ENCODE assay signal across 19 mouse cellular contexts in genomic region chr4:63542209-63542608, GRCm38 (mm10). TPM values are rescaled to one million over a fixed set of nuclear protein-coding genes. Genes with fewer than 3 reads are reported as not detected.
DNase-seq lines count a peak whose midpoint lies in the region; ATAC-seq and TF ChIP-seq lines count a peak whose summit lies in the region.
"Had no signal": no experiment of that assay in that cellular context is flagged by ENCODE, and none has a peak within 500 bp of the region (broad histone marks: within the 10 kb centered on the region; RNA-seq: fewer than 3 reads in every experiment).

No protein-coding gene starts in this region.

- H3K4me3 ChIP-seq in cerebellum, adult 2 months (replicated peaks; ENCODE audit: insufficient read depth, low read depth, low read length) = no peak overlapping the region
- no peak overlapping the region for H3K4me3 ChIP-seq in heart, postnatal 0 days (ENCODE audit: low read depth, low read length)
- H3K4me3 ChIP-seq: erythroblast, embryonic 14.5 days; liver, embryonic 15.5 days; midbrain, embryonic 15.5 days; neural tube, embryonic 12.5 days; stomach, embryonic 15.5 days had no signal

- H3K9me3 ChIP-seq in heart, postnatal 0 days (replicated peaks; ENCODE audit: control insufficient read depth, low read length) = no peaks in the 10 kb centered on the region
- H3K9me3 ChIP-seq: liver, embryonic 15.5 days; midbrain, embryonic 15.5 days; neural tube, embryonic 12.5 days; stomach, embryonic 15.5 days had no signal

- H3K27ac ChIP-seq in cerebellum, adult 2 months (ENCODE audit: insufficient read depth, low read length) = no peak overlapping the region
- H3K27ac ChIP-seq in heart, postnatal 0 days (ENCODE audit: low read depth) = peak overlapping the region; percentile 85
- H3K27ac ChIP-seq: hindbrain, embryonic 14.5 days; liver, embryonic 15.5 days; macrophage; midbrain, embryonic 15.5 days; neural tube, embryonic 12.5 days; stomach, embryonic 15.5 days had no signal

- H3K9ac ChIP-seq in heart, postnatal 0 days (replicated peaks; ENCODE audit: low read depth, low read length) = no peak overlapping the region
- H3K9ac ChIP-seq: hindbrain, embryonic 14.5 days; liver, embryonic 15.5 days; midbrain, embryonic 15.5 days; neural tube, embryonic 12.5 days; stomach, embryonic 15.5 days had no signal

- H3K27me3 ChIP-seq in cerebellum, adult 2 months (ENCODE audit: control insufficient read depth, insufficient read depth, low read length) = no peaks in the 10 kb centered on the region
- H3K27me3 ChIP-seq in heart, postnatal 0 days (ENCODE audit: control insufficient read depth, insufficient read depth, low read length) = no peaks in the 10 kb centered on the region
- H3K27me3 ChIP-seq: liver, embryonic 15.5 days; midbrain, embryonic 15.5 days; neural tube, embryonic 12.5 days; stomach, embryonic 15.5 days had no signal

- peak; percentile 16 for DNase-seq in cerebellum, adult 9-11 months
- DNase-seq in cerebellum, adult 2 months = no peak
- peak; percentile 69 for DNase-seq in 3T3-L1 (ENCODE audit: low read depth, low spot score)
- DNase-seq in heart, adult 18-20 months = peak; percentile 79 to 87
- peak; percentile 87 for DNase-seq in heart, postnatal 0 days (ENCODE audit: low spot score)
- DNase-seq in natural killer cell, adult 2 months (ENCODE audit: low spot score in 2 of 2) = no peak
- DNase-seq in testis, postnatal 10 days (ENCODE audit: low spot score) = no peak
- DNase-seq: adrenal gland, postnatal 14 days; kidney, adult 8-10 months; layer of hippocampus, postnatal 36 days; thymus, postnatal 25 days had no signal

- no peak for TF ChIP-seq CTCF in cerebellum, adult 2 months (IDR thresholded peaks at IDR 0.05; ENCODE audit: borderline replicate concordance, insufficient read depth, low read depth, low read length)
- no peak for TF ChIP-seq CTCF in heart, postnatal 0 days (IDR thresholded peaks at IDR 0.05; ENCODE audit: low read depth)

- H3K4me1 ChIP-seq in cerebellum, adult 2 months (ENCODE audit: control insufficient read depth, insufficient read depth, low read length) = peaks cover 6% of the 10 kb centered on the region
- H3K4me1 ChIP-seq in heart, postnatal 0 days (ENCODE audit: control insufficient read depth, insufficient read depth) = peaks cover 39% of the 10 kb centered on the region

- no peak for TF ChIP-seq POLR2A in cerebellum, adult 2 months (IDR thresholded peaks at IDR 0.05; ENCODE audit: borderline replicate concordance, insufficient read depth, low read length)

- WGBS in cerebellum, adult 2 months = 25% methylated on average over 2 of the region's 2 CpGs
- 6% methylated on average over 2 of the region's 2 CpGs for WGBS in heart, postnatal 0 days

- no peaks in the 10 kb centered on the region for H3K36me3 ChIP-seq in heart, postnatal 0 days (replicated peaks; ENCODE audit: control insufficient read depth, insufficient read depth, low read length)
- H3K36me3 ChIP-seq: liver, embryonic 15.5 days; midbrain, embryonic 15.5 days; neural tube, embryonic 12.5 days; stomach, embryonic 15.5 days had no signal

- no peak overlapping the region for H3K4me2 ChIP-seq in heart, postnatal 0 days (ENCODE audit: low read depth, low read length)
- H3K4me2 ChIP-seq: hindbrain, embryonic 14.5 days; liver, embryonic 15.5 days; midbrain, embryonic 15.5 days; neural tube, embryonic 12.5 days; stomach, embryonic 15.5 days had no signal

- peak; percentile 69 for ATAC-seq in heart, postnatal 0 days (ENCODE audit: insufficient read depth, low read depth)
- ATAC-seq in megakaryocyte-erythroid progenitor cell, adult 5-6 weeks (replicated peaks; ENCODE audit: low FRiP score, low TSS enrichment, poor library complexity, severe bottlenecking) = no peak
- ATAC-seq: midbrain, embryonic 15.5 days had no signal

- peak; percentile 58; the same call in 1 of the 2 replicates for TF ChIP-seq EP300 in heart, postnatal 0 days (IDR thresholded peaks at IDR 0.05; ENCODE audit: low read depth)

RNA-seq across cellular contexts. Expression of gene Atp6v1g1, which starts 2.4 kb away (rescaled TPM):
- polyA plus RNA-seq in cerebellum, adult 2 months (2012; rRNA removed) = 148 and 154 TPM in 2 replicates
- total RNA-seq in heart, adult 18-20 months (2021) = 100 to 1,000 TPM; 143 to 157 TPM
- total RNA-seq in heart, postnatal 0 days (2014; rRNA removed; ENCODE audit: low replicate concordance) = 120 and 148 TPM in 2 replicates
- 278 and 279 TPM in 2 replicates for polyA plus RNA-seq in heart, postnatal 0 days (2015; fragmentation: Nextera tagmentation; extraction: Ambion mirVana)
- 58.7 and 92.6 TPM in 2 replicates for total RNA-seq in megakaryocyte-erythroid progenitor cell, adult 5-6 weeks (2014; fragmentation: Nextera tagmentation)
- 57.0 and 85.8 TPM in 2 replicates for total RNA-seq in megakaryocyte-erythroid progenitor cell, adult 5-6 weeks (2017)

RNA-seq across cellular contexts. Expression of gene Tmem268, which starts 16.4 kb away (rescaled TPM):
- 11.8 and 12.3 TPM in 2 replicates for polyA plus RNA-seq in cerebellum, adult 2 months (2012; rRNA removed)
- total RNA-seq in heart, adult 18-20 months (2021) = 10 to 100 TPM; 13.8 to 14.5 TPM
- 5.2 and 10.0 TPM in 2 replicates for total RNA-seq in heart, postnatal 0 days (2014; rRNA removed; ENCODE audit: low replicate concordance)
- 4.6 and 4.7 TPM in 2 replicates for polyA plus RNA-seq in heart, postnatal 0 days (2015; fragmentation: Nextera tagmentation; extraction: Ambion mirVana)
- total RNA-seq in megakaryocyte-erythroid progenitor cell, adult 5-6 weeks (2014; fragmentation: Nextera tagmentation) = 9.5 and 14.3 TPM in 2 replicates
- 5.3 and 27.9 TPM in 2 replicates for total RNA-seq in megakaryocyte-erythroid progenitor cell, adult 5-6 weeks (2017)

RNA-seq across cellular contexts. Expression of gene Whrn, which starts 46.4 kb away (rescaled TPM):
- polyA plus RNA-seq in cerebellum, adult 2 months (2012; rRNA removed) = 91.9 and 101 TPM in 2 replicates
- 10 to 100 TPM; 15.2 to 23.6 TPM for total RNA-seq in heart, adult 18-20 months (2021)
- total RNA-seq in heart, postnatal 0 days (2014; rRNA removed; ENCODE audit: low replicate concordance) = 5.5 and 7.6 TPM in 2 replicates
- polyA plus RNA-seq in heart, postnatal 0 days (2015; fragmentation: Nextera tagmentation; extraction: Ambion mirVana) = 1.3 and 1.7 TPM in 2 replicates
- total RNA-seq in megakaryocyte-erythroid progenitor cell, adult 5-6 weeks (2014; fragmentation: Nextera tagmentation) = 0.15 and 0.82 TPM in 2 replicates
- not detected in 2 replicates for total RNA-seq in megakaryocyte-erythroid progenitor cell, adult 5-6 weeks (2017)

Comparison
In these comparisons a context has a peak if more than half of its experiments do, and no peak if none do; other contexts are left out.
1. DNase-seq: peak in cerebellum, adult 9-11 months (single experiment), 3T3-L1 (single experiment), heart, adult 18-20 months (2 of 2) and heart, postnatal 0 days (single experiment); none in cerebellum, adult 2 months (0 of 2), natural killer cell, adult 2 months (0 of 2) and testis, postnatal 10 days (single experiment).